Mouse (Mus musculus) megakaryocyte, embryonic 14.5 days (primary cell): Measurements from ENCODE around the gene Actrt3.

Experiments
- FLI1 ChIP-seq: IDR thresholded peaks from 2 replicates; pipeline ENCODE4 v1.6.1; 2012; ENCODE audit warnings: low read length, inconsistent platforms, mixed read lengths
- GATA1 ChIP-seq: IDR thresholded peaks from 3 replicates; pipeline ENCODE4 v1.6.1; 2012; ENCODE audit warnings: mixed read lengths, low read length, inconsistent platforms, borderline replicate concordance

- no peak for TF ChIP-seq GATA1
- TF ChIP-seq FLI1 = no peak
These were observed 3.0 kb upstream of the Actrt3 start for GRCm38 (mm10) chr3:30602740-30603098.
